Mouse (Mus musculus) megakaryocyte-erythroid progenitor cell, adult 5-6 weeks (primary cell): ENCODE results near the gene Trim56. TPM values are rescaled to one million over a fixed set of nuclear protein-coding genes. Genes with fewer than 3 reads are reported as not detected.
A peak's percentile ranks its signal among the peaks of the same experiment; 100 is the strongest.
"Not testable (repeated sequence)": the region's sequence is repeated elsewhere in the genome, so short reads cannot be mapped to it uniquely, and the experiment has no call there.

Experiments
- ATAC-seq: replicated peaks from 2 replicates; pipeline ENCODE4 v1.8.0; 2016; ENCODE audit warnings: mild to moderate bottlenecking, inconsistent platforms; ENCODE audit not compliant: severe bottlenecking, poor library complexity, low FRiP score, low TSS enrichment
- total RNA-seq, 2 experiments: library from RNA; stranded (forward) in 1 of 2; stranded (reverse) in 1 of 2; fragments of 200-1000, 215-1000 nt in 1 of 2; fragments of >200 nt in 1 of 2; fragmentation: Nextera tagmentation in 1 of 2; gene quantifications; 2 replicates each; pipeline ENCODE4 v1.2.3; 2014 to 2017

Gene Trim56
- 23.7 and 28.2 TPM in 2 replicates for total RNA-seq (2014; fragmentation: Nextera tagmentation)
- total RNA-seq (2017): 20.8 and 29.0 TPM in 2 replicates

DNA sequence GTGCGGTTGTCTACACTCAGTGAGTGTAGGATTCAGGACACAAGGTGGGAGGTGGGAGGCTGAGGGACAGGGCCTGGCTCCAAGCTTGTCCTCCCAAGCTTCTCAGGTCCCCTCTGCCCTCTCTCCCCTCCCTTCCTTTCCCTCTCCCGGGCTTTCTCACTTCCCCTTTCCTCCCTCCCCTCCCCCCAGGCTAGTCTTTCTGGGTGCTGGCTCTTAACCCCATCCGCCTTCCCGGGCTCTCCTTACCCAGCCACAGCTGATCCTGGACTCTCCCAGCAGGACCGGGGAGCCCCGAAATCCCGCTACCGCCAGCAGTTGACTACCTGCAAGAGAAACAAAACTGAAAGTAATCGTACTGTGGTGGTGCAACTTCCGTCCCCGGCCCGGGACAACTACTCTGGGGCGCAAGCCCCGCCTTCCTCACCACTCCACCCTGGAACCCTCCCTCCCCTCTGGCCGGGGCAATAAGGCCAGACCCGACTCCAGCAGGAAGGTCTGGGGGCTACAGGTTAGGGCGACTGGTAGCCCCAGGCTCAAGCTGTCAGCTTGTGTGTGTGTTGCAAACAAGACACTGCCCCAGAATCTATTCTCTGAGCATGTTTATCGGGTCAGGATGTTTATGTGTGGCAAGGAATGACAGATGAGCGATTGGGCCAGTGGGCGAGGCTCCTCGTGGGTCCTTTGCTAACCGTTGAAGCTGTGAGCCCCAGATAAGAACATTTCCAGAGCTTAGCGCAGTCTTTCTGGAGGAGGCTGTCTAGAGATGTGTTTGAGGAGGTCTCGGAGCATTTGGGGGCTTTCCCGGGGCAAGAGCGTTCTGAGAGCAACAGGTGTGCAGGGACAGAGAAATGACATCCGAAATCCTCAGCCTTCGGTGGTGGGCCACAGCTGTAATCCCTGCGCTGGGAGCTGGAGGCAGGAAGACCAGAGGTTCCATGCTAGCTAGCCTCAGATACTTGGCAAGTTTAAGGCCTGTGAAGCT lies at the start of gene Trim56:
TSS of gene Trim56 (minus strand) at position 344 of the 982 bp plus-strand sequence.
- ATAC-seq: peak; percentile 96

DNA sequence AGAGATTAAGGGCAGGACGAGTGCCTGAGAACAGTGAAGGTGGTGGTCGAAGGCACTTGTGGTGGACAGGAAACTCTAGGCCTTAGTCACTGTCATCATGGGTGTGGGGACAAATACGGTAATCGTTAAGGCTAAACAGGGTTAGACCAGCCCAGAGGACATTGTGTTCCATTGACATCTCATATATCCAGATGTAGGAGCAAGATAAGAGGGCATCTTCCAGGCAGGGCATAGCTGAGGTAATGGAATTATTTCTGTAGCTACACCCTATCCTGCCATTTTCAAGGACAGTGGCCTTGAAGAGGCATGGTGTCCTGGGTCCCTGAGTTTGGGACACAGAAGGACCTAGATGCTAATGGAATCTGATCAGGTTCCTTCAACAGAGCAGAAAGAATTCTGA lies 45.8 kb upstream of the Trim56 start:
- ATAC-seq: no peak

DNA sequence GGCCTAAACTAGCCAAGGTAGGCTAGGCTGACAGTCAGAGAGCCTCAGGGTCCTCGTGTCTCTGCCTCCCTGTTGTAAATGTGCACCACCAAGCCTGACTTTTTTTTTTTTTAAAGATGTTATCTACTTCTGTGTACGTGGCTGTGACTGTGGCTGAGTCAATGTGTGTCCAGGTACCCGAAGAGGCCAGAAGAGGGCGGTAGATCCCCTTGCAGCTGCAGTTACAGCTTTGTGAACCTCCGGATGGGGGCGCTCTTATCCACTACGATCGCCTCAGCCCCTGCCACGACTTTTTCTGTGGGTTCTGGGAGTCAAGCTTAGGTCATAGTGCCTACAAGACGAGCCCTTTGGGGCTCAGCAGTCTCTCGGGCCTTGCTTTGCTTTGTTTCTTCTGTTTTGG lies 43.5 kb upstream of the Trim56 start:
- peak; percentile 80 for ATAC-seq

DNA sequence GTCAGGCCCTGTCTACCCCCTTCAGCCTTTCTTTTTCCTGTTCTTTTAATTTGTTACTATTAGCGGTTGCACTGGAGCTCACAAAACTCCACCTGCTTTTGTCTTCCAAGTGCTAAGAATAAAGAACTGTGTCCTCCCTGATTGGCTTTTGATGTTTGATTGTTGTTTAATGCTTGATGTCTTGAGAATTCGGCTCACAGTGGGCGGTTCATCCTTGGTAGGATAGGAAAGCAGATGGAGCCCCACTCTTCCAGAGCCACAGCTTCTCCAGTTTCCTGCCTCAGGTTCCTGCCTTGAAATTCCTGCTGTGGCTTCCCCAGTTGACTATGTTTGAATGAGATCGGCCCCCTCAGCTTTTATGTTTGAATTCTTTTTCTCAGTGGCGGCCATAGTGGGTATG lies 37.3 kb upstream of the Trim56 start:
- ATAC-seq: no peak

DNA sequence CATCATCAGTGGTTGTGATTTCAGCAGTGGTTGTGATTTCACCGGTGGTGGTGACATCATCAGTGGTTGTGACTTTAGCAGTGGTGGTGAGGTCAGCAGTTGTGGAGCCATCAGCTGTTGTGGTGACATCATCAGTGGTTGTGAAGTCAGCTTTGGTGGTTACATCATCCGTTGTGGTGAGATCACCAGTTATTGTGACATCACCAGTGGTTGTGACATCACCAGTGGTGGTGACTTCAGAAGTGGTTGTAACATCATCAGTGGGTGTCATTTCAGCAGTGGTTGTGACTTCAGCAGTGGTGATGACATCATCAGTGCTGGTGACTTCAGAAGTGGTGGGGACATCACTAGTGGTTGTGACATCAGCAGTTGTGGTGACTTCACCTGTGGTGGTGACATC lies 36.6 kb upstream of the Trim56 start:
- ATAC-seq: peak; percentile 35; the same call in 1 of the 2 replicates

DNA sequence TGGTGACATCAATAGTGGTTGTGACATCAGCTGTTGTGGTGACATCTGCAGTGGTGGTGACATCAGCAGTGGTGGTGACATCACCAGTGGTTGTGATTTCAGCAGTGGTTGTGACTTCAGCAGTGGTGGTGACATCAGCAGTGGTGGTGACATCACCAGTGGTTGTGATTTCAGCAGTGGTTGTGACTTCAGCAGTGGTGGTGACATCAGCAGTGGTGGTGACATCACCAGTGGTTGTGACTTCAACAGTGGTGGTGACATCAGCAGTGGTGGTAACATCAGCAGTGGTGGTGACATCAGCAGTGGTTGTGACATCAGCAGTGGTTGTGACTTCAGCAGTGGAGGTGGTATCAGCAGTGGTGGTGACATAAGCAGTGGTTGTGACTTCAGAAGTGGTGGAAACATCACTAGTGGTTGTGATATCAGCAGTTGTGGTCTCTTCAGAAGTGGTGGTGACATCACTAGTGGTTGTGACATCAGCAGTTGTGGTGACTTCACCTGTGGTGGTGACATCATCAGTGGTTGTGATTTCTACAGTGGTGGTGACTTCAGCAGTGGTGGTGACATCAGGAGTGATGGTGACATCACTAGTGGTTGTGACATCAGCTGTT lies 33.4 kb upstream of the Trim56 start, which contains the start of gene Muc3:
TSS of gene Muc3 (minus strand) at position 51 of the 611 bp plus-strand sequence.
- ATAC-seq: not testable (repeated sequence)

DNA sequence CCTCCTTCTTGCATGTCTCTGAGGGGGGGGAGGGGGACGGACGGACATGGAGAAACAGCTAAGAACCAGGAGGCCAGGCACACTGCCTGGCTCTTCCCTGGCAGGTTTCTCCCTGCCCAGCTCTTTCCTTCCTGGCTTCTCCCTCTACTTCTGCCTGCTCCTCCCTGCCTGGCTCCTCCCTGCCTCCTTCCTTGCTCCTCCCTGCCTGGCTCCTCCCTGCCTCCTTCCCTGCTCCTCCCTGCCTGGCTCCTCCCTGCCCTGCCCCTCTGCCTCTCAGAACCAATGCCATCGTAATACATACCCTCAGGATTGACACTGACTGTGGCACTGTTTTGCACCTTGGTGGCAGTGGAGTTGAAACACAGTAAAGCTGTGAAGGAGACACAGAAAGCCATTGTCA lies 24.8 kb upstream of the Trim56 start:
- ATAC-seq: 0 out of 2 replicates have a peak, but pooled peaks have one; percentile 26

DNA sequence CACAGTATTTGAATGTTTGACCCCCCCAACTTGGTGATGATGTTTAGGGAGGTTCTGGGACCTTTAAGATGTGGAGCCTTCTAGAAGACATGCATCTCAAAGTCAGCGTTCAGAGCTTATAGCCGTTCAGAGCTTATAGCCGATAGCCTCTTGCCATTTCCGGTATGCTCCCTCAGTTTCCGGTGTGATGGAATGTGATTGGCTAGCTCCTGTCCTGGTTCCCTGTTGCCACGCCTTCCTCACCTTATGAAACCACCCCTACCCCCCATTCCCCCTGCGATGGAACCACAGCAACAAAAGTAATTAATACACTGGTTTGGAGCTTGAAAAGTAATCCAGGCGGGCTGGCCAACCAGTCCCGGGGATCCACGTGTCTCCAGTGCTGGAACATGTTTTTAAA lies 23.0 kb upstream of the Trim56 start:
- no peak for ATAC-seq

DNA sequence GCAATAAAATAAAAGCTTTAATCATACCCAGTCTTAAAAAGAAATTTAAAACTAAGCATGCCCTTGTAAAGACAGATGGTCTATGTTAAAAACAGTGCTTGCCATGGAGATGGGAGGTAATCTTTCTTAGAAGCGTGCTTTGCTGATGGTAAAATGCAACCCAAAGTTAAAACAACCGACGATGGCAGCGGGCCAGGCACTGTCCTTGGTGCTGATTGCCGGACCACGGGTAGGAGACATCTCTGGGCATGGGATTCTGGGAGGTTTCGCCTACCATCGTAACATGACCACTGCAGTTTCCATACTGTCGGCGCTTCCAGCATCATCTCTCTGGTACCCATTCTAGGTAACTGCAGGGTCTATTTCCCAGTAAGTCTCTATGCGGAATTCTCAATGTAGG lies 18.9 kb upstream of the Trim56 start:
- no peak for ATAC-seq

DNA sequence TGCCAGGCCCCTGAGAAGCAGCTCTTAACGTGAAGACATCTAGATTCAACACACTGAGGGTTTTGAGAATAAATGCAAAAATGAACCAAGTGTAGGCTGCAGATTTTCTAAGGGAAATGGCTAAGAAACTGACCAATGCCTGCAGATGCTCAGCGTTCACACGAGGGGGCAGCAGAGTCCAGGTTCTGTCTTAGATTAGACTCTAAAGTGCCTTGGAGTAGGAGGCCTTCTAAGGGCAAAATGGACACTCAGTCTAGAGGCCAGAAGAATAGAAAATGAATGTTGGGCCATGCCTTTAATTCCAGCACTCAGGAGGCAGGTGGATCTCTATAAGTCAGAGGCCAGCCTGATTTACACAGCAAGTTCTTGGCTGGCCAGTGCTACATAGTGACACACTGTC lies 15.5 kb upstream of the Trim56 start:
- ATAC-seq: peak; percentile 85

DNA sequence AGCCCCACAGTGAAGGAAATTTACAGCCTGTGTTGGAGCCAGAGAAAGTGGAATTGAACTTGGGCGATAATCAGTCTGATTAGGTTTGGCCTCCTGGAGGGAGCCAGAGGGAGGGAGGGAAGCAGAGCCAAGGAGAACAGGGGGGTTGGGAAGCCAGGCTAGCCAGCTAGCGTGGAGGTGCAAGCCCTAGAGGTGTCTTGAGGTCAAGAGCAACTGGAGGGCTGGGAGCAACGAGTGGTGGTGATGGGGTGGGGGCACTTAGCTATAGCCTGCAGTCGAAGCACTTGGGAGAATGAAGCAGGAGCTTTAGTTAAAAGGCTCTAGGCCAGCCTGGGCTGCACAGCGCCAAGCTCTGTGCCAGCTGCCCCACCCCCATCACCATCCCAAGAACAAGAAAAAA lies 13.3 kb upstream of the Trim56 start:
- ATAC-seq: no peak

DNA sequence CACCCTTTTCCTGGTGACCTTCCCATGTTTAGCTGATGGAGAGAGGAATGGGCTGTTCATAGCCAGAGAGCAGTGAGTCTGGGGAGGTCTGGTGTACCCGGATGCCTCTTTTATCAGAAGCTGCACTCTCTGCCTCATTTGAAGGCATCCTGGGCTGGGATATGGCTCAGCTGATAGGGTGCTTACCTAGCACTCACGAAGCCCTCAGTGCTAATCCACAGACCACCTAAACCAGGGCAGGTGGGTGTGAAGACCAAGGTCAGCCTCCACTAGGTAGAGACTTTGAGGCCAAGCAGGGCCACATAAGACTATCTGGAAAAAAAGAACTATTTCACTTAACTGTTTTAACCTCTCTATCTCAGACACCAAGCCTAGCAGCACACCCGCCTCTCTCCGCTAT lies 7.5 kb upstream of the Trim56 start:
- ATAC-seq: 0 out of 2 replicates have a peak, but pooled peaks have one; percentile 50

DNA sequence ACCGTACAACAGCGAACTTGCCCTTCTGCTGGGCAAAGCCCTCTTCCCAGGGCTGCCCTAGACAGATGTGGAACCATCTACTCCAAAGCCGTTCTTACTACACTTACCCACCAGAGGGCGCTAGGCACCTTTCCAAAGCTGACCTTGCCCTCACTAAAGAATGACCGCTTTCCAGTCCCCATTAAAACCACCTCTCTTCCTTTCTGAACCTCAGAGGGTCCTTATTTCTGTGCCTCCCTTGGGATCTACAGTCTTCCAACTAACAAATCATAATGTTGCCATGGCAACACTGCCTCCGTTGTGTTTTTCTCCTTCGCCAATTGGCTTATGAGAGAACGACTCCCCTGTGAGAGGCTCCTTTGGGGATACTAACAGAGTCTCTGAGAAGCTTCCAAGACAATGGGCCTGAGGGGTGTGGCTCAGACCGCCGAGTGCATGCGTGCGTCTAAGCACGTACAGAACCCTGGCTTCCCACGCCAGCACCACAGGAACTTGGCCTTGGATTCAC lies 6.7 kb upstream of the Trim56 start:
- ATAC-seq: peak; percentile 80

DNA sequence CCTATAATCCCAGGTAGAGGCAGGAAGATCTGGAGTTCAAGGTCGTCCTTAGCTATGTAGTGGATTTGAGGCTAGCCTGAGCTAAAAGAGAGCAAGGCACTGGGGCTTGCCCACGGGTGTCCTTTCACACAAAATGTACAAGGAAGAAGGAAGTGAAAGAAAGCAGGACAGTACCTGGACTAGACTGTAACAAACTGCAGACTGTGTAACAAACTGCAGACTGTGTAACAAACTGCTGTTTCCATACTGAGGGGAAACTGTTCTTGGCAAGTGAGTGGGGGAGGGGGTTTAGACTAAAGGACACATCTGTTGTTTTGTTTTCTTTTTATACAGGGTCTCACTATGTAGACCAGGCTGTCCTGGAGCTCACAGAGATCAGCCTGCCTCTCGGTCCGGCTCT lies 5.3 kb upstream of the Trim56 start:
- ATAC-seq: no peak

DNA sequence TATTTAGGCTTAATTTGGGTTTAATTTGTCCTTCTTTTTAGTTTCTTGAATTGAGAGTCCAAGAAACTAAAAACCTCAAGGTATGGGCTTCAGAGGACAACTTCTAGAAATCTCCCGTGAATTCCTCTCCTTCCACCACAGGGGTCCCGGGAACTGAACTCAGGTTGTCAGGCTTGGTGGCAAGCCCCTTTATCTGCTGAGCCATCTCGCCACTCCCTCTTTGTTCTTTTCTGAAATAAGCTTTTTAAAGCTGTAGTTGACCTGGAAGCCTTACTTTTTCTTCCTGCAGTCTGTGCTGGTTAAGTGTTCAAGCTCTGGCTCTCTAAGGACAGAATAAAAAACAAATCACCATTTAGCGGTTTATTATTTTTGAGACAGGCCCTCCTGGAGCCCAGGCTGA lies 2.9 kb upstream of the Trim56 start:
- ATAC-seq: no peak

DNA sequence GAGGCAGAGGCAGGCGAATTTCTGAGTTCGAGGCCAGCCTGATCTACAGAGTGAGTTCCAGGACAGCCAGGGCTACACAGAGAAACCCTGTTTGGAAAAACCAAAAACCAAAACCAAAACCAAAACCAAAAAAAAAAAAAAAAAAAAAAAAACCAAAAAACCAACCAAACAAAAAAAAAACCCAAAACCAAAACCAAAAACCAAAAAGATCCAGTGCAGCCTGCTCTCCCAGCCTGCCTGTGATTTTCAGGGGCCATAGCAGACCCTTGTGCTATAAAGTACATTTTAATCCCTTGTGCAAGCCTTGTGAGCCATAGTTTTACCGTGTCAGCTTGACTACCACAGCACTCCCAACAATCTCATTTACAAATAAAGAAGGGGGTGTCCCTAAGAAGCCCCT lies 2.0 kb upstream of the Trim56 start:
- ATAC-seq: not testable (repeated sequence)

DNA sequence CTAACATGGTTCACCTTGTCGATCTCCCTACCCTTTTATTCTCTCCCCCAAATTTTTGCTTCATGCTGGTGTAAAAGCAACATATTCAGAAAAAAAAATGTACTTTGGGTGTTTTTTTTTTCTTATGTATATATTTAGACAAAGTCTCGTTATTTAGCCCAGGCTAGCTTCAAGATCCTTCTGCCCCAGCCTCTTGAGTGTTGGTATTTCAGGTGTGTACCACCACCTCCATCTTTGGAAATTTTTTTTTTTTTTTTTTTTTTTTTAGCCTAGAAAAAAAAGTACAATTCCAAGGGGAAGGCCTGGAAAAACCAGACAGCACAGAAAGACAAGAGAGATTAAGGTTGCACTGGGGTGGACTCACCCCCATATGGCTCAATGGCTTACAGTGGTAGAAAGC lies 978 bp upstream of the Trim56 start:
- ATAC-seq: no peak

DNA sequence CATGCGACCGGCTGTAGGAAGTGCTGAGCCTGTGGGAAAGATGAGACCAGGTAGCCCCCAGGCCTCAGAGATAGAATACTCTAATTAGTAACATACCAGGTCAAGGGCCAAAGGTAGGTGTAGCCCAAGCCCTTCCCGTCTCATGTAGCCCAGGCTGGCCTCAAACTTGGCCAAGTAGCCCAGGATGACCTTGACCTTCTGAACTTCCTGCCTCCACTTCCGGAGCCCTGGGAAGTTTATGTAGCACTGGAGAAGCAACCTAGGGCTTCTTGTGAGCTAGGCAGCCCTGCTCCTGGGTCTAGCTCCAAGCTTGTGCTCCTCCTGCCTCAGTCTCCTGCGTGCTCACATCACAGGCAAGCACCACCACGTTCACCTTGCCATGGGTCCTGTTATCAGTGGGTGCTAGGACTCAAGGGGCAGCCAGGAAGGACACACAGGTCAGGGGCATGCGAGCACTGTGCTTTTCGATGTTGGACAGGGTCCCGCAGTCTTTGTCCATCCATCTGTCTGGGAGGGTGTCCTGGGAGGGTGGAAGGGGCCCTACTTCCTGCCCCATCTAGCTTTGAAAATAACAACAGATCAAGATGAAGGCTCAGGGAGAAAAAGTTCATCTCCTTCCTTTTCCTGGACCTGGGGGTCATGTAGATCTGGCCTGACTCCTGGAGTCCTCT lies 983 bp downstream of the Trim56 start:
- no peak for ATAC-seq

DNA sequence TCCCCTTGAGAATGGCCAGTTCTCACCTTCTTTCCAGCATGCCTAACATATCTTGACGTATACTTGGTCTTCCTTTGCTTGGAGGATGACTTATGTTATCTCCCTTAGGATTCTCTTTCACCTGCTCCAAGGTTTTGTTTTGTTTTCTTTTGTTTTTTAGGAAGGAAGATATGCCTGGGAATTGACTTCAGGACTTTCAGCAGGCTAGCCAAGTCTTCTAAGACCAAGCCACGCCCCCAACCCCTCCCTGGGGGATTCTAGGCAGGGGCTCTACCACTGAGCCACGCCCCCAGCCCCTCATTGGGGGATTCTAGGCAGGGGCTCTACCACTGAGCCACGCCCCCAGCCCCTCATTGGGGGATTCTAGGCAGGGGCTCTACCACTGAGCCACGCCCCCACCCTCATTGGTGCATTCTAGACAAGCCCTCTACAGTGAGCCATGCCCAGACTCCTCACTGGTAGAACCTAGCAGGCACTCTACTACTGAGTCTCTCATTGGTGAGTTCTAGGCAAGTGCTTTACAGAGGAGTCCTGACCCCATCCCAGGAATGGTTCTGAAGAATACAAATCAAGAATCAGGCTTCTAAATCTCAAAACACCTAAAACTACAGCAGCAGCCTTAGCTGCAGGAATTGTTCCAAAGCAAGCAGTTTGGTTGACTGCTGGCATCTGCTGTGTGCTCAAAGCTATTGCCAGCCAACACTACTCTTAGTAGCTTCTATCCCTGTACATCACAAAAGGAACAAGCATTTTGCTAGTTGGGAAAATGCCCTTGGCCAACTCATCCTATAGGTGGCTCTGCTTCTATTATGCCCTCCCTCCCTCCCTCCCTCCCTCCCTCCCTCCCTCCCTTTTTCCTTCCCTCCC lies 4.2 kb downstream of the Trim56 start:
- no peak for ATAC-seq
